Mouse (Mus musculus): ENCODE data around the gene Katnal1. TPM values are rescaled to one million over a fixed set of nuclear protein-coding genes. Genes with fewer than 3 reads are reported as not detected.

Gene Katnal1
- polyA plus RNA-seq, 1 experiment, result 1.2 TPM

DNA sequence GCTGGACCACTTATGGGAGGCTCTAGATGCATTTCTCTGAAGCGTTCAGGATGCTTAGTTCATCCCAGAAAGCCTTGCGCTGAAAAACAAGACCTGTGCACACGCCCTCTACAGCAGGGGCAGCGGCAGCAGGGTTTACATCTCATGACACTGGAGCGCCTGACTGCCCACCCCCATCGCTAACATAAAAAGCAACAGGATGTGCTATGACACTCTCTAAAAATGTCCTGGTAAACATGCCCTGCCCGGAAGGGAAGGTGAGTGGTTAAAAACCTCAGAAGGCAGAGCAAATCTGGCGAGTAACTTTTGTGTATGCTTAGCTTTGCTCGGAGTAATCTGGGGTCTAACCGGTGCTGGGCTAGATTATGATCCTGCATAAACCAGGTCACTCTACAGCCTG, 62.5 kb downstream of the Katnal1 start:
- H3K27me3 ChIP-seq (ENCODE audit: control insufficient read depth), result peaks cover 2% of the 10 kb centered on the region; the same call in 1 of the 2 replicates
- H3K4me3 ChIP-seq (replicated peaks), result no peak overlapping the region
- H3K9me3 ChIP-seq (ENCODE audit: control insufficient read depth, low read length), result no peaks in the 10 kb centered on the region
- no peak for TF ChIP-seq TAL1 (IDR thresholded peaks at IDR 0.05; ENCODE audit: low read length)
- peaks cover 5% of the 10 kb centered on the region for H3K36me3 ChIP-seq (ENCODE audit: control insufficient read depth)
- H3K4me1 ChIP-seq (ENCODE audit: control insufficient read depth), result peaks cover 12% of the 10 kb centered on the region

- Histone ChIP-seq H3K27me3 (ENCODE audit: control insufficient read depth) (peaks cover 2% of the 10 kb centered on the region; the same call in 1 of the 2 replicates), H3K4me1 (ENCODE audit: control insufficient read depth) (peaks cover 5% of the 10 kb centered on the region), H3K4me3 (replicated peaks) (no peak overlapping the region), H3K36me3 (ENCODE audit: control insufficient read depth) (no peaks in the 10 kb centered on the region), H3K9me3 (ENCODE audit: control insufficient read depth, low read length) (no peaks in the 10 kb centered on the region)
- no peak for TF ChIP-seq TAL1 (IDR thresholded peaks at IDR 0.05; ENCODE audit: low read length)
- no peak for TF ChIP-seq GATA1 (IDR thresholded peaks at IDR 0.05; ENCODE audit: low read length)
Observed at GRCm38 (mm10) chr5:148863409-148863808, 65.7 kb downstream of the Katnal1 start.

DNA sequence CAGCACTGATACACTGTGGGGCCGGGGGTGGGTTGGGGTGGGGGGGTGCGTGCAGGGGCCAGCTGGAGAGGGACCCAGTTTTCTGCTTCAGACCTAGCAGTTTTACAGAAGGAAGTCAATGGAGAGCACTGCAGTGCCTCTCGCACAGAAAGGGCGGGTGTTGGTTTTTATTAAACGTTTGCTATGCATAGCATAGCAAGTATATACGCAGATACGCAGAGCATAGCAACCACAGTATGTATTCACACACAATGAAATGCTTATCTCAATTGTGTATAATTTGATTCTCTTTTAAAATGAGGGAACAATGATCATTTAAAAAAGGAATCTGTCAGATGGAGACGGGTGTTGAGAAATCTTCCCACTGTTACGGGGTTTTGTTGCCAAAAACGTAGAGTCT, 66.3 kb downstream of the Katnal1 start:
- Histone ChIP-seq H3K9me3 (ENCODE audit: control insufficient read depth, low read length) (no peaks in the 10 kb centered on the region), H3K27me3 (ENCODE audit: control insufficient read depth) (peaks cover 2% of the 10 kb centered on the region; the same call in 1 of the 2 replicates), H3K4me1 (ENCODE audit: control insufficient read depth) (peaks cover 6% of the 10 kb centered on the region), H3K4me3 (replicated peaks) (no peak overlapping the region), H3K36me3 (ENCODE audit: control insufficient read depth) (no peaks in the 10 kb centered on the region)
- TF ChIP-seq TAL1 (IDR thresholded peaks at IDR 0.05; ENCODE audit: low read length), result no peak
- TF ChIP-seq GATA1 (IDR thresholded peaks at IDR 0.05; ENCODE audit: low read length), result no peak

- TF ChIP-seq GATA1 (IDR thresholded peaks at IDR 0.05; ENCODE audit: low read length) (no peak), TAL1 (IDR thresholded peaks at IDR 0.05; ENCODE audit: low read length) (no peak)
- Histone ChIP-seq H3K27me3 (ENCODE audit: control insufficient read depth) (peaks cover 2% of the 10 kb centered on the region; the same call in 1 of the 2 replicates), H3K4me3 (replicated peaks) (no peak overlapping the region), H3K36me3 (ENCODE audit: control insufficient read depth) (no peaks in the 10 kb centered on the region), H3K4me1 (ENCODE audit: control insufficient read depth) (peaks cover 13% of the 10 kb centered on the region), H3K9me3 (ENCODE audit: control insufficient read depth, low read length) (no peaks in the 10 kb centered on the region)
Observed at GRCm38 (mm10) chr5:148862136-148862535, 67.0 kb downstream of the Katnal1 start.

GRCm38 (mm10) chr5:148857522-148857921, 71.6 kb downstream of the Katnal1 start:
- Histone ChIP-seq H3K4me1 (ENCODE audit: control insufficient read depth) (peaks cover 13% of the 10 kb centered on the region), H3K4me3 (replicated peaks) (no peak overlapping the region), H3K9me3 (ENCODE audit: control insufficient read depth, low read length) (no peaks in the 10 kb centered on the region), H3K36me3 (ENCODE audit: control insufficient read depth) (no peaks in the 10 kb centered on the region), H3K27me3 (ENCODE audit: control insufficient read depth) (peaks cover 2% of the 10 kb centered on the region; the same call in 1 of the 2 replicates)
- TF ChIP-seq TAL1 (IDR thresholded peaks at IDR 0.05; ENCODE audit: low read length) (no peak), GATA1 (IDR thresholded peaks at IDR 0.05; ENCODE audit: low read length) (no peak)

DNA sequence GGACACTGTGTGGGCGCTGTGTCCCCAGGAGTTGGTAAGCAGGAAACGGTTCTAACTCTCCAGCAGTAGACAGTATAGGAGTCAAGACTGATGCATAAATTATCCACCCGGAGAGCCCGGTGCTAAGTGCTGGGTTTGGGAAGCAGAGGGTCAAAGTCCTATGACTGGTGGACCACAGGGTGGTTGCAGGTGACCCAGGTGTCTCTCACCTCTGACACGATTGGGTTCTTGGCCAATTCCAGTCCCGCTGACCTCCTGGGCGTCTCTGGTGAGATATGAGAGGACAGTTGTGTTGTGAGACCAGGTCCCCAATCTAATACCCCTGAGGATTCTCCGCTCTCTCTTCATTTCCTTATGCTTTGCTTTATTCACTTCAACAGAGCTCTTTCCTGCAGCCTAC, 74.1 kb downstream of the Katnal1 start:
- Histone ChIP-seq H3K4me3 (replicated peaks) (no peak overlapping the region), H3K27me3 (ENCODE audit: control insufficient read depth) (0 out of 2 replicates have a peak, but pooled peaks cover 2% of the 10 kb centered on the region), H3K4me1 (ENCODE audit: control insufficient read depth) (peaks cover 8% of the 10 kb centered on the region), H3K9me3 (ENCODE audit: control insufficient read depth, low read length) (peaks cover 2% of the 10 kb centered on the region; the same call in 1 of the 2 replicates), H3K36me3 (ENCODE audit: control insufficient read depth) (no peaks in the 10 kb centered on the region)
- no peak for TF ChIP-seq TAL1 (IDR thresholded peaks at IDR 0.05; ENCODE audit: low read length)
- TF ChIP-seq GATA1 (IDR thresholded peaks at IDR 0.05; ENCODE audit: low read length), result no peak

- peaks cover 8% of the 10 kb centered on the region for H3K4me1 ChIP-seq (ENCODE audit: control insufficient read depth)
- no peaks in the 10 kb centered on the region for H3K36me3 ChIP-seq (ENCODE audit: control insufficient read depth)
- H3K9me3 ChIP-seq (ENCODE audit: control insufficient read depth, low read length), result peaks cover 7% of the 10 kb centered on the region
- H3K4me3 ChIP-seq (replicated peaks), result no peak overlapping the region
- no peak for TF ChIP-seq TAL1 (IDR thresholded peaks at IDR 0.05; ENCODE audit: low read length)
- TF ChIP-seq GATA1 (IDR thresholded peaks at IDR 0.05; ENCODE audit: low read length), result no peak
- 0 out of 2 replicates have a peak, but pooled peaks cover 2% of the 10 kb centered on the region for H3K27me3 ChIP-seq (ENCODE audit: control insufficient read depth)
Observed at GRCm38 (mm10) chr5:148854166-148854565, 75.0 kb downstream of the Katnal1 start.

GRCm38 (mm10) chr5:148849516-148849915, 79.6 kb downstream of the Katnal1 start:
- no peaks in the 10 kb centered on the region for H3K36me3 ChIP-seq (ENCODE audit: control insufficient read depth)
- peaks cover 20% of the 10 kb centered on the region for H3K9me3 ChIP-seq (ENCODE audit: control insufficient read depth, low read length)
- no peaks in the 10 kb centered on the region for H3K27me3 ChIP-seq (ENCODE audit: control insufficient read depth)
- no peak for TF ChIP-seq TAL1 (IDR thresholded peaks at IDR 0.05; ENCODE audit: low read length)
- no peak for TF ChIP-seq GATA1 (IDR thresholded peaks at IDR 0.05; ENCODE audit: low read length)
- H3K4me3 ChIP-seq (replicated peaks), result no peak overlapping the region
- no peaks in the 10 kb centered on the region for H3K4me1 ChIP-seq (ENCODE audit: control insufficient read depth)

- no peaks in the 10 kb centered on the region for H3K36me3 ChIP-seq (ENCODE audit: control insufficient read depth)
- no peak overlapping the region for H3K4me3 ChIP-seq (replicated peaks)
- H3K27me3 ChIP-seq (ENCODE audit: control insufficient read depth), result no peaks in the 10 kb centered on the region
- no peaks in the 10 kb centered on the region for H3K4me1 ChIP-seq (ENCODE audit: control insufficient read depth)
- TF ChIP-seq TAL1 (IDR thresholded peaks at IDR 0.05; ENCODE audit: low read length), result no peak
- no peak for TF ChIP-seq GATA1 (IDR thresholded peaks at IDR 0.05; ENCODE audit: low read length)
- peaks cover 20% of the 10 kb centered on the region for H3K9me3 ChIP-seq (ENCODE audit: control insufficient read depth, low read length)
Observed at GRCm38 (mm10) chr5:148847032-148847431, 82.1 kb downstream of the Katnal1 start.

- Histone ChIP-seq H3K27me3 (ENCODE audit: control insufficient read depth) (peaks cover 18% of the 10 kb centered on the region), H3K9me3 (ENCODE audit: control insufficient read depth, low read length) (no peaks in the 10 kb centered on the region), H3K36me3 (ENCODE audit: control insufficient read depth) (no peaks in the 10 kb centered on the region), H3K4me3 (replicated peaks) (no peak overlapping the region), H3K4me1 (ENCODE audit: control insufficient read depth) (peaks cover 8% of the 10 kb centered on the region)
- TF ChIP-seq TAL1 (IDR thresholded peaks at IDR 0.05; ENCODE audit: low read length) (no peak), GATA1 (IDR thresholded peaks at IDR 0.05; ENCODE audit: low read length) (no peak)
Observed at GRCm38 (mm10) chr5:148837069-148837468, 92.1 kb downstream of the Katnal1 start.

Measured in erythroblast, embryonic 14.5 days (primary cell).